Mouse (Mus musculus): Measurements from ENCODE around the gene Lalba.
"Not testable (repeated sequence)": the region's sequence is repeated elsewhere in the genome, so short reads cannot be mapped to it uniquely, and the experiment has no call there.

Gene Lalba

GRCm38 (mm10) chr15:98491332-98491731 lies 8.8 kb upstream of the Lalba start:
- no peak for DNase-seq

- DNase-seq = no peak
These were observed 4.0 kb upstream of the Lalba start for GRCm38 (mm10) chr15:98486433-98487021.

DNA sequence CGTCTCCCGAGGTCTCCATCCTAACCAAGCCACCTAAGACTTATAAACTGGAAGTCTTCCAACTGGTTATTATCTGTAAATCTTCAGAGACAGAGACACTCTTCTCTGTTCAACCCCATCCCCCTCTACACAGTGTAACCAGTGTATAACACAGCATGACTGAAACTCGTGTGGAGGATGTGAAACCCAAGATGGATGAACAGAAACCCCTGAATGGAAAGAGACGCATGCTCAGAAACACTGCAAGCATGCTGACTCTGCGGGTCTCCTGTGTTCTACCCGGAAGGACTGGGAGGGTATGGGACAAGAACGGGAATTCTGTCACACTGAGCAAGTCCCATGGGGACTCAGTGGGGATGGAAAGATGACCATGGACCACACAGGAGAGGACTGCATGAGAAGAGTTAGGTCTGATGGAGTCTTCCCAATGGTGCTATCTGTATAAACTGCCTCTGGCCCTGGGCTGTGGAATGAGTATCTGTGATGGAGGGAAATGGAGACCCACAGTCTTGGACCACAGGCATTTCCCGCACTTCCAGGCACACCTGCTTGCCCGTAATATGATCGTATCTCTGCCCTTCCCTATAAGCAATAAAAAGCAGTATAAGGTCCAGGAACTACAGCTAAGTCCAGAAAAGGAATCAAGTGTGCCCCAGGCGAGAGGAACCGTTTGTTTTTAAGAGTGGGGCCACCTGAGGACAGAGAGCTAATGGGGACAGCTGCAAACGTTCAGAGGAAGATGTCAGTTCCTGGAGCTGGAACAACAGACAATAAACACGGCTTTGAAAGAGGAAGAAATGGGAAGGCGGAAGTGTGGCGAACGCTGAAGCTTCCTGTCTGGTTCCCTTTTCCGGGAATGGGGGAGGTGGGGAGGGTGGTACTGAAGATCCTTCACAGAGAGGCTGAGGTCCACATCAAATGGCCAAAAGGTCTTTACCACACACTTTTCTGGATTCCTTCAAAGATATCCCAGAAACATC lies 1.7 kb upstream of the Lalba start:
- DNase-seq = no peak

DNA sequence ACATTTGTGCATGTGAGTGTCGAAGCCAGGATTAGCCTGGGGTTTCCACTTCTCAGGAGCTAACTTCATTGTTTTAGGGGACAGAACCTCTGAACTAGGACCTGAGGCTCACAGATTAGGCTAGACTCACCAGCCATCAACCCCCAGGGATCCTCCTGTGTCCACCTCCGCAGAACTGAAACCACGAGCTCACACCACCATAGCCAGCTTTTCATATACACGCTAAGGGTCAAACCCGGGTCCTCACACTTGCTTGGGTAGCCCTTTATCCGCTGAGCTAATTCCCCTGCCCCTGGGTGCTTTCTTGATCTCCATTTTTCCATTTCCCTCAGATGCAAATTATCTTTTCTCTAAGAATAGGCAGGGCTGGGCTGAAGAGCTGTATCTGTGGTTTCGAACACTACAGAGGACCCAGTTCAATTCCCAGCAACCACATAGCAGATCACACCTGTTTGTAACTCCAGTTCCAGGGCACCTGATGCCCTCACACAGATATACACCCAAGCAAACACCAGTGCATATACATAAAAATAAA lies 2.9 kb downstream of the Lalba start:
- no peak for DNase-seq

DNA sequence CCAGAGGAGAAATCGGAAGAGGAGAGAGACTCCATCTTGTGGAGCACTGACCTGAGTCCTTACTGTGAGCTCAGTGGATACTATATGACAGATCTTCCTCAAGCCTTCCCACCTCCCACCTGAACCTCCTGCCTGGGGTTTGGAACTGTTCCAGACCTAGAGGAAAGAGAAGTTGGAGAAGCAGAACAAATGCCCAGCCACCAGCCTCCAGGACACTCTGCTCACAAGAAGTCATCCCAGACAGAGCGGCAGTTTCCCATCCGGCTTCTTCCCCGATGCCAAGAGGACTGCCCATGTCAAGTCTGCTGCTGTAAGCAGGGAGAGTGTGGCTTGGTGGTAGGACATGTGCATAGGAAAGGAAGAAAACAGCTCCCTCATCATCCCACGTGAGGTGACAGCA lies 6.2 kb downstream of the Lalba start:
- DNase-seq = no peak

DNA sequence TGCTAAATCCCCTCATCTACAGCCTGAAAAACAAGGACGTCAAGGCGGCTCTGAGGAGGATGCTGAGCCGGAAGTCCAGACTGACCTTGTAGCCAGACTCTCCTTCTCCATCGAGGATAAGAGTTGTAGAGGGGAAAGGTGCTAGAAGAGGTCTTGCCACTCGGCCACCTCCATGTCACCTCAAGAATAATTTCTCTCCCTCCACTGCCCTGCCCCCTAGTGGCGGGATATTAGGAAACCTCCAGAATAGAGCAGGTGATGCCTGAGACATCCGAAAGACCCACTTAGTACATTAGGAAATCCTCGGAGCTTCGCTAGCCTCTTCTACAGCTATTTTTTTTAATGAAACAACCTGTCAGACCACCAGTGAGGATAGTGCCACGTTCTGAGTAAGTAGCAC lies 7.1 kb downstream of the Lalba start:
- DNase-seq = peak; percentile 40 to 55

GRCm38 (mm10) chr15:98474958-98475357 lies 7.6 kb downstream of the Lalba start:
- DNase-seq = no peak

DNA sequence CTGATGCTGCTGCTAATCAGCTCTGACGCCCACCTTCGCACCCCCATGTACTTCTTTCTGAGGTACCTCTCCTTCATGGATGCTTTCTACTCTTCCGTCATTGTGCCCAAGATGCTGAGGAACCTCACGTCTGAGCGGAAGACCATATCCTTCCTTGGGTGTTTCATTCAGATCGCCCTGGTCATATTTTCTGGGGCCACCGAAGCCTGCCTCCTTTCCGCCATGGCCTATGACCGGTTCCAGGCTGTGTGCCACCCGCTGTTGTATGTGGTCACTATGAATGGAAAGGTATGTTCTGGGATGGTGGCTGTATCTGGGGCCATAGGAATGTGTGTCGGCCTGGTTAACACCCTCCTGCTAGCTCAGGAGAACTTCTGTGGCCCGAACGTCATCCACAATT lies 11.0 kb downstream of the Lalba start:
- DNase-seq = no peak

DNA sequence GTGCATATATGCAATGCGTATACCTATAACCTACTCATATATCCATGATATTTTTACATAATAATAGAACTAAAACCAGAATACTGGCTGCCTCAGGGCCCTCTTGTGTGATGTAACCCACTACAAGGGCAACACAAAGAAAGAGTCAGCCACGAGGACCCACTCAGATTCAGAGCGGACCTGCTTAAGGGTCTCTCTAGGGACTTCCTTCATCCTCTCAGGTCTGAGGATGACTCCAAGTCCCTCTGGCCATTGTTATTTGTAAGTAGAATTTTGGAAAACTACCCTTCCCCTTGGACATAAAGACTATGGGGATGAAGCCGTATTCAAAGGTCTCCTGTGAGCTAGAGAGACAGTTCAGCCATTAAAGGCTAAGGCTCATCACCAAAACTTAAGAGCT lies 12.9 kb downstream of the Lalba start, which contains the start of gene OR5BS1P:
Gene OR5BS1P (plus strand): TSS at position 301 of the 400 bp plus-strand sequence.
- no peak for DNase-seq

GRCm38 (mm10) chr15:98452288-98452687 lies 30.2 kb downstream of the Lalba start, which contains the start of gene Olfr281:
Olfr281 (plus strand) TSS chr15:98452588.
- no peak for DNase-seq

- DNase-seq = peak in 1 of 2 experiments; percentile 5
These were observed 34.0 kb downstream of the Lalba start for GRCm38 (mm10) chr15:98448521-98448920.

DNA sequence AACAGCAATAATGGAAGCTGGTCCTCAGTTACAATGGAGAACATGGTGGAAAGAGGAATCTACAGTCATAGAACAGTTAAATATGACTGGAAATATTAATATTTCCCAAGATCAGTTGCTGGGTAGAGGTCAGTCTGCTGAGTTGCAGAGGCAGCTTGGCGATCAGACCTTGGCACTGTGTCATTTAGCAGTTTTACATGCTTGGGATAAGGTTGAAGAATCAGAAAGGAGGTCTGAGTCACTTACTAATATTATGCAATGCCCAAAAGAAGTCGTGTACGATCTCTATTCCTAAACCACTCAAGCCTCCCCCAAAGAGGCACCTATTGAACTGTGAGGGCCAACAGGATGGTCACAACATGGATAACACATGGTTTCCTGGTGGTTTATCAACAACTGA lies 38.0 kb downstream of the Lalba start:
- DNase-seq = no peak

DNA sequence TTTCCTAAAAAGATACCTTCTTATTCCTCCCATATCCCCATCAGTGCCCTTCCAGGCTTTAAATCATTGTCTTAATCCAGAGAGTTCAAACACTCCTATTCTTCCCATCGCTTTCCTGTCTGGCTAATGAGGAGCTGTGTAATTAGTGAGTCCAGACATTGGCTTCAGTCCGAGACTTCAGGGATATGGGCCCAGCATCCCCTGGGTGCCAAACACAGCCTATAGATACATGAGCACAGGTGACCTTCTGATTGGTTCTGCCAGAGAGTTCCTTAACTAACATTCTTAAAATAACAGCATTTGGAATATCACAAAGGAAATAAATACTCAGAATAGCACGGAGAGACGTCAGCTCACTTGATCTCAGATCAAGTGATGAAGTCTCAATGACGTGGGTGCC lies 51.6 kb downstream of the Lalba start, which contains the start of gene Olfr282:
Gene Olfr282 (plus strand): TSS at position 301 of the 400 bp plus-strand sequence.
- DNase-seq = not testable (repeated sequence)
